Mouse (Mus musculus): ENCODE measurements around the gene Rnaseh2b.

Rnaseh2b gene

DNA sequence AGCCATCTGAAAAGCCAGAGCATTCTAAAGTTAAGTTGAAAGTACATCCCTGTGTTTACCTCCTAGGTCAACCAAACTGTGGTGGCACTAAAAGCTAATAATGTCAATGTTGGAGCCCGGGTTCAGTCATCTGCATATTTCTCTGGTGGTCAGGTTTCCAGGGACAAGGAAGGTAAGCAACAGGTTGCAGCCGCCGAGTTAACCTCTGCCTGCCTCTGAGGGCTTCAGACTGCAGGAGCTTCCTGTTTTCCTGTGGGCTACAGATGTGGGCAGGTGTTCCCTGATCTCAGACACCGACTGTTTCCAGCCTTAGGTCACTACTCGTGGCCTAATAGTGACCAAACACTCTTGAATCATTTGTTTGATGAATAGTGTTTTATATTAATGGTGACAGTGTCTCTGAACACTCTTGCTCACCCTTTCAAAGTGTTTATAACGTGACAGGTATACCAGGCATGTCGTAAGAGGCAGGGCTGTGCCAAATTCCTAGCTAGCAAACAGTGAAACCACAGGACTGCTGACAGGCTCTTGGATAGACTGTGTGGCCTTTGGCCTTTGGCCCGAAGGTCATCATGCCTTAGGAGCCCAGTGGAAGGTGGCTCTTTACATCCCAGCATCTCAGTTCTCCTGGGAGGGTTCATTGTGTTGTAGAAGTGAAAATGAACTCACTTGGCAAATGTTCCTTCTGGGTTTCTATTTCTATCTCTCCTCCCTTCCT is 69.0 kb downstream of the Rnaseh2b start:
- DNase-seq (ENCODE audit: low spot score), result no peak

DNA sequence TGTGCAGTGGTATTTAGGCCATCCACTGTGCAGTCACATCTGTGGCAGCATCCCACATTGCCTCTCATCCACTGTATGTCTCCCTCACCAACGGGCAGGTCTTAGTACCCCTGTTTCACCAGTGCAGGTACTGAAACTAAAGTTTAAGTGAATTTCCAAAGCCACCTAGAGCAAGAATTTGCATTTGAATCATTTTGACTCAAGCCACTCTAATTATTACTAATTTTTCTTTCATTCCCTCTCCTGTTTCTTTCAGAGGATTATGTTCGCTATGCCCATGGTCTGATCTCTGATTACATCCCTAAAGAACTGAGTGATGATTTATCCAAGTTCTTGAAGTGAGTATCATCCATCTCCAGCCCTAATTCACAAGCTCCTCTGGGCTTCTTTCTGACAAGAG is 71.4 kb downstream of the Rnaseh2b start:
- no peak for DNase-seq (ENCODE audit: low spot score)

DNA sequence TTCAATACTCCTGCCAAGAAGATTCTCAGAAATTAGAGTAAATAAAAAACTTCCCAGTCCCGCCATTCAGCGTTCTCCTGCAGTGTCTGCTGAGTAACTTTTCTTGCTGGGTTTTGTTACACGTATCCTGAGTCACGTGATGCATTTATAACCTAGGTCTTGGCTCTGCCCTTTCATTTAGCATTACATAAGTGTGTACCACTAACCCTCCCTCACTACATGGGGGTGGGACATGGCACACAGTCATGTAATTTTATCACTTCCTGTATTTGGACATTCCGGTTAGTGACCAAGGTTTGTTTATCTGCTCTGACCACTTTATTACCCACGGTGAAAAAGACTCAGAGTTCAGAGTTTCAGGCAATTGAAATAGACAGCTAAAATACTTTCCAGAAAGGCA is 78.4 kb downstream of the Rnaseh2b start:
- no peak for DNase-seq (ENCODE audit: low spot score)

DNA sequence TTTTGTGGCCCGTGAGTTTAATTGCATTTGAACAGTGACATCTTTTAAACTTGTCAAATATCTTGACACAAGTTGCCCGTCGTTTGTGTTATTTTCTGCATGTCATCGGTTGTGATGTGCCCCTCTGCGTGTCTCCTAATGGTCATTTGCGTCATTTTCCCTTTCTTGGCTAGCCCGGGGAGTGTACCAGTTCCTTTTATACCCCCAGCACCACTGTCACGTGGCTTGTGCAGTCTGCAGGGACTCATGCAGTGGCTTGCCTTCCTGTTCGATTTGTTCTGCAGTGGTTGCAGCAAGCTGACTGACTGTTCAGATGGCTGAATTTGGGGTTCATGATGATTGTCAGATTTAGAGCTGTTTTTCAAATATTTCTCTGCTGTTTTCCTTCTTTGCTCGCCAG is 81.6 kb downstream of the Rnaseh2b start:
- no peak for DNase-seq (ENCODE audit: low spot score)

DNA sequence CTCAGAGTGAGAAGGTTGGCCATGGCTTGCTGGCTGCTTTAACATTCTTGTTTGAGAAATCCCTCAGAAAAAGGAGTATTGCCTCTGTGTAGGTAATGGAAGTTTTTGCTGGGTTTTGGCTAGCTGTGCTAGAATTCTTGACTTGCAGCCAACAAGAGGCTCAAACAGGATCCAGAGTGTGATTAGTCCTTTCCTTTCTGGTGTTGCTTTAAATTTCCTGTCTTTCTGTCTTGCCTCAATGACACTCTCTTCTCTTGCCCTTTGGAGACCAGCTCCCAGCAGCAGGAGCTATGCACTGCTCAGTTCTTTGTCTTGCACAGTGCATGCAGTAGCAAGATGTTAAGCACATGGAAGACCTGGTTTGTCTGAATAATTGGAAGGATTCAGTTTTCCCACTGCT is 83.3 kb downstream of the Rnaseh2b start:
- DNase-seq (ENCODE audit: low spot score), result no peak

DNA sequence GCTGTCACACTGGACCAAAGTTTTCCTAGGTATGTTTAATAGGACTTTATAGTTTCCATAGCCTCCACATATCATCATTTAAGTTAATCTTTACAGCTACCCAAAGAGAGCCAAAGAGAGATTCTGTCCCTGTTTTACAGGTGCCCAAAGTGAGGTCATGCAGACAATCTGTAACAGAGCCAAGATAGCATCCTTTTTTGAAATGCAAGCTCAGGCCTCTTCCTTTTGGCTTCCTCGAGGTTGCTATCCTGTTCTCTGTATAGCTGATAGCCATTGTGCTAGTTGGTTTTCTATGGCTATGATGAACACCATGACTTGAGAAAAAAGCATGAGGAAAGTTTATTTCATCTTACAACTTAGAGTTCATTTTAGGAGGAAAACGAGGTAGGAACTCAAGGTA is 83.7 kb downstream of the Rnaseh2b start:
- no peak for DNase-seq (ENCODE audit: low spot score)

DNA sequence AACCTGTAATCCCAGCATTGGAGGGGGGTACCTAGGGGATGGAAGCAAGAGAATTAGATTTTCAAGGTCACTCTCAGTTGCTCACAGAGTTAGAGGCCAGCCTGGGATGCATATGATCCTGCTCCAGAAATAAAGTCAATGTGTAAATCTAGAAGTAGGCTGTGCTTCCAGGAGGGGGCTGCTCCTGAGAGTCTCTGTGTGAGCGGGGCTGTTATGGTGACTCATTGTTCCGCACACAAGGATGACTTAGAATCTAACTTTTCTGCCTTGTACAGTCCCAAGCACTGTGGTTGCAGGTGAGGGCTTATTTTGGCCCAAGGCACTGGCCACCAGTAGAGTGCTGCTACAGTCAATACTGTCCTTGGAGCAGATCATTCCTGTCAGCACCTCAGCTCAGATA is 87.0 kb downstream of the Rnaseh2b start:
- DNase-seq (ENCODE audit: low spot score), result no peak

DNA sequence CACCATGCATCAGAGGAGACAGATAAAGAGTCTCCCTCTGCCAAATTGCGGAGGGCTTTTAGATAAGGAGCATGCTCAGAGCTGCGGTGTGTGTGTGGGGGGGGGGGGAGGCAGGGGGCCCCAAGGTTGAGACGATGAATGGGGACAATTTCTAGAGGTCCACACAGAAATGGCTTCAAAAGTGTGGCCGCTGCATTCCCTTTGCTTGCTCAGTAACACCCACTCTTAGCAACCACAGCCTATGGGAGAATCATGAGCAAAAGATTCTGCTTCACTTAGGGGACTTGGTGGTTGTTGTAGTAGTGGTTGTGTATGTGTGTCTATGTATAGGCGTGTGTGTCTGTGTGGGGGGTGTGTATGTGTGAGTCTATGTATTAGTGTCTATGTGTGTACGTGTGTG is 88.2 kb downstream of the Rnaseh2b start:
- no peak for DNase-seq (ENCODE audit: low spot score)

DNA sequence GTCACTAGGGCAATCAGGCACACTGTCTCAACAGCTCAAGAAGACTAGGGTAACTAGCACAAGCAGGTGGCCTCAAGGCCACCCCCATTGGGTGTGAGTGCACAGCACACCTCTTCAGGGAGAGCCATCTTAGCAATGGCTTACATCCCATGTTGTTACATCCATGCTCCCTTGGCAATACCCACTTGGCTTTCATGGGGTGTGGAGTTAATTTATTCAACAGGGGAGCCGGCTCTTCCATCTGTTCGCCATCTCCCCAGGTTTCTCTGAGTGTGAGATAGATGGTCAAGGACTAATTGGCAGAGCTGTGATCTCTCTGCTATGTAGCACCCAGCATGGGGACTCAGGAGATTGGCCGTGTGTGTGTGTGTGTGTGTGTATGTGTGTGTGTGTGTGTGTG is 90.7 kb downstream of the Rnaseh2b start:
- DNase-seq (ENCODE audit: low spot score), result no peak

DNA sequence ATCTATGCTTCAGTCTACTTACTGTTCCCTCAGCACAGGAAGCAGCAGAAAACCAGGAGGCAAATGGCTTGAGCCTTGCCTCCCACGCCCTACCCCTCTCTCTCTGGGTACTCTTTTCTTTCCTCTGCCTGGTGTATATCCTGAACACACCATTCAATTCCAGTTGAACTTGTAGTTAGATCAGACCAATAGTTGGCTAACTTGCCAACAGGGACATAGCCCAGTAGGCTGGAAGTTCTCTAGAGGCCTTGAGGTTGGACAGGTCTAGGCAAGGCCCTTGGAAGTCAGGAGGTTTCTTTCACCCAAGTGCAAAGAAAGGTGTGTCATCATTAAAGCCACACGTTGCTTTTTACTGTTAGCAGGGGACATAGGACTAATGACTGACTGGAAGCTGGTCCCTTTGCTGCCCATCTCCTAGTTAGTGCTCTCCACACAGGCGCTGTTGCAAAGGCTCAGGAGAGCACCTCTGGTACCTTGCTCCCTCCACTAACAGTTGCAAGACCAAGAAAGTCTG is 91.5 kb downstream of the Rnaseh2b start:
- no peak for DNase-seq (ENCODE audit: low spot score)

DNA sequence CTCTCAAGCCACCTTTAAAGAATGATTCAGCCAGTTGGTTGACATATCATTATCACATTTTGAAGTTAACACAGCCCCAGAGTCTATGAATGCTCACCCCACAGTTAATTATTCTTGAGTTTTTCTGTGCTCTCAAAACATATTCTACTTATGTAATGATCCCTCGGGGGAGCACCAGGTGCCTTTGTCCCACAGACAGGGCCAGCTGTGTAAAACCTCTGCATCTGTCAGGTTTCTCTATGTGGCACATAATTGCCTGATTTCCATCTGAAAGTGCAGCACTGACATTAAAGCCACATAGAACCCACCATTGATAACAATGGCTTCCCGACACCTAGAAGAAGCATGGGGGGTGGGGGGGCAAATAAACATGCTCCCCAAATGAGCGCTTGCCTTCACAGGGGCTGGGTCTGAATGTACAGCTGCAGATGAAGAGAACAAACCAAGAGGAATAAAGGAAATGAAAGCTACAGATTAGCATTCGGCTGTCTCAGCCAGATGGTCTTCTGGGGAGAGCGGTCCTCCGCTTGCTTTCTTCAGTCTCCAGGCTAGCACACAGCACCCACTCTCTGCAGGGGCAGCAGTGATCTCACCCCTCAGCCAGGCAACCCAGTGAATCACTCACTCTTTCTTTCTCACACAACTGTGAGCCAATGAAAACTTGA is 96.8 kb downstream of the Rnaseh2b start:
- no peak for DNase-seq (ENCODE audit: low spot score)

DNA sequence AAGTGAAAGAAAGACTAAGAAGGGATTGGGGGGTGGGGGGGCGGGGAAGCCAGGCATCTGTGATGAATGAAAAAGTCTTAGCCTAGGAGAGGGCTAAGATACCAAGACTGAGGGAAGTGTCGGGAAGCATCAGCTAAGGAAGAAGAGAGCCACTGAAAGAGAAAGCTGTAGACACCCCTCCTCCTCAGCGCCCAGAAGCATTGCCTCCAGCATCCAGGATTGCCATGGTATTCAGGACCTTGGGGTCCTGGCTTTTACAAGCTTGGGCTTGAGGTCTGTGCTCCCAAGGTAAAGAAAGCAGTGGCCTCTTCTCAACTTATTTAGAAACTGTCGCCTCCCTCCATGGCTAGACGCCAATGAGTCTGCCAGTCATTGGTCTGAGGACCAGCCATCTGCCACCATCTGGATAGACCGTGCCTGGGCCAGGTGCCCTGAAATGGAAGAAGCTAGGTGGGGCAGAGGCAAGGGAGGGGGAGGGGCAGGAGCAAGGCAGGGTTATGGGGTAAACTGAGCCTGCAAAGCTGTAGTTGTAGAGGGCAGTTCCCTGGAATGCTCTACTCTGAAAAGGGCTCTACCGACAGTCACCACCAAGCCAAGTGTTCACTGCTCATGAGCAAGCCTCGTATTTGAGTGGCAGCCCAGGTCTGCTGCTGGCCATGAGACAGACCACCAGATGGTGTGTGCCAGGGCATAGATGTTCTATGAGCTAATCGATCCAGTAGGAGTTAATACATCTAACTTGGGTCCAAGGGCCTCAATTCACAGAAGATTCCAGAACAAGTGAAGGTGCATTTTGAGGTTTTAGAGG is 97.5 kb downstream of the Rnaseh2b start:
- no peak for DNase-seq (ENCODE audit: low spot score)

DNA sequence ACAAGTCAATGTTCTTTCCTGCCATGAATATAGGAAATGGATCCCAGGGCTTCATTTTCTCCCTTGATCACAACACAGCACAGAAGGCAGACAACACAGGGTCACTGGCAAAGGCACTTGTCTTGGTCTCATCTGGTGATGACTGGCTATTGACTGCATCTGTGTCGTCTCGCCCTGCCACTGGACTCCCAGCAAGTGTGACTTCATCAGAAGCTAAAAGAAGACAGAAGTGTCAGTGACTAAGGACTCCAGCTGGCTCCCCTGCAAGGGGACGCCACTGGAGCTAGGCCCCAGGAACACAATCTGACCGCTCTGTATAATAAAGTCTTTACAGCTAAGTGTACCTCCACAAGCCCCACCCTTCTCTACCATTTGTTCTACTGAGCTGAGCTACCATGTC is 100.4 kb downstream of the Rnaseh2b start:
- DNase-seq (ENCODE audit: low spot score), result no peak

DNA sequence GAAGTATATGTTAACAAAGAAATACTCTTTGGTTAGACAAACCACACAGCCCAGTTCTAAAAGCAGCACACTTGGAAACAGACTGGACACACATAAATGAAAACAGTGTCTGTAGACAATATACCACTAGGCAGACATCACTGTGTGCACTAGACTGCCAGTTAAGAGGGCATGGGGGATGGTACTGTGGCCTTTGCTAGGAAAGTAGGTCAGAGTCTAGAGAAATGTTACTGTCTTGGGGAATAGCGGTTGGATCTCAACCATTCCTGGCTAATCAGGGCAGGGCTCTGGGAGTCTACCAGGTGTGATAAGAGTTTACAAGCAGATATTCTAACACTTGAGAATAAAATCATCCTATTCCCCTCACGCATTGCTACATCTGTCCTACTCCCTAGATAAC is 103.0 kb downstream of the Rnaseh2b start:
- no peak for DNase-seq (ENCODE audit: low spot score)

DNA sequence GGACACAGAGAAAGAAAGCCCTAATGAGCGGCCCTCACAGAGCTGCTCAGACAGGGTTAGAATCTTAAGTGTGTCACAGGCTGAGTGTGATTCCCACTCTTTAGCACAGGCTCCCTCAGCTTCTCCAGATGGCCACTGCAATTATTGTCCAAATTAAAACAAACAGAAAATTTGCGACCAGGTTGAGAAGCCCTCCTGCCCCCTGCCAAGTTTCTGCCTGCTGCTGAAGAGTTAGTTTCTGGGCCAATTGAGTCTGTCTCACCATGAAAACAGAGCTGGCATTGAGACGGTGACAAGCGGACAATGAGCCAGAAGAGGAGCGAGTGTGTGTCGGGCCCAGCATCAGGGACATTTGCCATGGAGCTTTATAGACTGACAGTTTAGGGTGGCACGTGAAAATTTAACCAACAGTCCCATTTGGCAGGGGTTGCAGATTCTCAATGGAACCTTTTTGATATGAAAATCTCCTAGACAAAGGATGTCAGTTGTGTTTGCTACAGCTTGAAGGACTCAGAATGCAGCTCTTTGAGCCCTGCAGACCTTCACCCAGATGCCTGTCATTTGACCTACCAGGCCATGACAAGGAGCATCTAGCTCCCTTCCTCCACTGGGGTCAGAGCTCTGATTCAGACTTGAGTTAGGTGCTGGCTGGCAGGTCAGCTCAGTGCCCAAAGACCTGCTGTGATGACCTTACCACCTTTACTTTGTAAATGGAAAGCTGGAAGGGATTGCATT is 123.8 kb downstream of the Rnaseh2b start:
- DNase-seq (ENCODE audit: low spot score), result no peak

DNA sequence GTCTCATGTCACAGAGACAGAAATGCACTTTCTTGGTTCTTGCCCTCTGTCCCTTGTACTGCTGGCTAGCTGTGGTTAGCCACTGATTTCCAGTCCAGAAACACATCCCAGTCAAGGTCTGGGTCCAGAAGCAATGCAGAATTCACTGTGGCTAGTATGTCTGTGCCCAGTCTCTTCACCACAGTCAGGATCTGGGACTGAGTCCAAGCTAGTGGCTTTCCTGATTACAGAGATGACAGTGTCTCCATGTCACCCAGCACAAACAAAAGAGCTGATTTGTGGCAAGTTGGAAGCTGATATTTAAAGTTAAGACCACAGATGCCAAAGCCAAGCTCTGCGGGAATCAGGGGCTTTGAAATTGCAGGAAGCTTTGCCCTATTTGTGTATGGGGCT is 124.3 kb downstream of the Rnaseh2b start:
- no peak for DNase-seq (ENCODE audit: low spot score)

DNA sequence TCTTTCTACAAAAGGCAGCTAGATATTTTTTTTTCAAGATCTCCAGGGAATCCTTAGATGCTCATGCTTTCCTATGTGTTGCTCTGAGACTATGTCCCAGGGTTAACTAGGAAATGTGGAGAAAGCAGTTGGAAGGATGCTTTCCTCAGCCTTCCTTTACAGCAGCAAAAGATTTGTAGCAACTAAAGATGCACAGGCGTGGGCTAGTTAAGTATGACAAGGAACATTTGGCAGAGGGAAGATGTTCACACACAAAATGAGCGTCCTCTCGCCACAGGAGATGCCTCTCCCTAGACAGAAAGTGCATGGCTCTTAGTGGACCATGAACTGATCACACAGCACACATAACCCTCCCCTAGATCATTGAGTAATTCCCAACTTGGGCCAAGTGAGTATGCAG is 125.1 kb downstream of the Rnaseh2b start:
- DNase-seq (ENCODE audit: low spot score), result no peak

DNA sequence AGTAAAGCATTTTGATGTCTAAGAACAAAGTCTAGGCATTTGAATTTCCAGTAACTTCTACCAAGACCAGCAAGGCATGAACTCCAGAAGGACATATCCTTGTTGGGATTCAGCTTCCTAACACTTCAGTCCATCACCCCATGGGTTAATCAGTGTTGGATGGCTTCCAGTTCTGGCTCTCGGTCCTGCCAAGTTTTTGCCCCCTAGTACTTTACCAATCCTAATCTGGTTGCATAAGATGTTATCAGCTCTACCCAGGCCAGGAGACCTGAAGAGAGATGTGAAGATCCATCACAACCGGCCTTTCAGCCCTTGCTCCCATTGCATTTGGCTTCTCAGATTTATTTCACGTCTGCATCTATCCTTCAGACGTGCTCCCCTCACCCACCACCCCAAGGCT is 129.9 kb downstream of the Rnaseh2b start:
- no peak for DNase-seq (ENCODE audit: low spot score)
